Mouse (Mus musculus) G1E (cell line): Measurements from ENCODE around the gene Gif. TPM values are rescaled to one million over a fixed set of nuclear protein-coding genes. Genes with fewer than 3 reads are reported as not detected.

Source experiments
- ATAC-seq: 2 replicates; pipeline ENCODE4 v1.8.0; 2016; ENCODE audit warnings: mild to moderate bottlenecking; ENCODE audit not compliant: insufficient number of reproducible peaks, poor library complexity, low FRiP score, severe bottlenecking; ENCODE audit errors: extremely low read depth
- DNase-seq: peaks from one replicate; pipeline ENCODE4 v3.0.0; 2012; ENCODE audit warnings: low spot score
- H3K27me3 ChIP-seq: 2 replicates; pipeline ENCODE4 v1.6.1; 2012; ENCODE audit warnings: mild to moderate bottlenecking, low read length, inconsistent platforms; ENCODE audit not compliant: insufficient read depth
- H3K36me3 ChIP-seq: replicated peaks from 2 replicates; pipeline ENCODE3; 2012; ENCODE audit warnings: mild to moderate bottlenecking, inconsistent platforms
- H3K4me1 ChIP-seq: 2 replicates; pipeline ENCODE4 v1.6.1; 2012; ENCODE audit warnings: low read depth, low read length, inconsistent platforms, mixed read lengths; ENCODE audit not compliant: insufficient read depth
- H3K4me3 ChIP-seq: 2 replicates; pipeline ENCODE4 v1.5.1; 2012; ENCODE audit warnings: low read depth, mild to moderate bottlenecking, inconsistent platforms, low read length, moderate library complexity, mixed read lengths
- H3K9me3 ChIP-seq: replicated peaks from 2 replicates; pipeline ENCODE4 v1.6.1; 2012; ENCODE audit warnings: inconsistent platforms
- CTCF ChIP-seq: IDR thresholded peaks from 2 replicates; pipeline ENCODE4 v1.5.1; 2012; ENCODE audit warnings: low read depth, low read length, inconsistent platforms, mixed read lengths
- GATA1 ChIP-seq: IDR thresholded peaks from 2 replicates; pipeline ENCODE4 v1.6.1; 2012; ENCODE audit warnings: borderline replicate concordance, low read length, inconsistent platforms, mixed read lengths
- GATA2 ChIP-seq: IDR thresholded peaks from 2 replicates; pipeline ENCODE4 v1.6.1; 2012; ENCODE audit warnings: low read depth, low read length, inconsistent platforms, borderline replicate concordance
- POLR2AphosphoS5 ChIP-seq: IDR thresholded peaks from 2 replicates; pipeline ENCODE4 v1.6.1; 2012; ENCODE audit warnings: low read depth, low read length, inconsistent platforms; ENCODE audit not compliant: insufficient replicate concordance
- TAL1 ChIP-seq: conservative IDR thresholded peaks from 2 replicates; pipeline ENCODE4 v1.6.1; 2012; ENCODE audit warnings: low read depth, low read length, inconsistent platforms, mixed read lengths
- polyA plus RNA-seq: library from polyadenylated mRNA; stranded (reverse); fragments of >175 nt; gene quantifications from 2 replicates; pipeline ENCODE4 v1.2.3, GENCODE M21; 2012
- total RNA-seq, 2 experiments: library from RNA; stranded (forward) in 1 of 2; stranded (reverse) in 1 of 2; fragments of 200-1000 nt in 1 of 2; fragments of >200 nt in 1 of 2; fragmentation: Nextera tagmentation in 1 of 2; gene quantifications; 2 replicates each; pipeline ENCODE4 v1.2.3; 2014 to 2017

Gif gene
- total and polyA plus RNA-seq, 3 experiments = not detected

GRCm38 (mm10) chr19:11788876-11789275 lies 41.5 kb downstream of the Gif start:
- H3K36me3 ChIP-seq = no peaks in the 10 kb centered on the region
- H3K4me3 ChIP-seq = no peak overlapping the region
- no peaks in the 10 kb centered on the region for H3K9me3 ChIP-seq
- DNase-seq (no peak), ATAC-seq (no peak)
- TF ChIP-seq TAL1 (no peak), CTCF (no peak), POLR2AphosphoS5 (no peak), GATA1 (no peak), GATA2 (no peak)
- H3K27me3 ChIP-seq = peaks cover 22% of the 10 kb centered on the region
- 0 out of 2 replicates have a peak, but pooled peaks cover 4% of the 10 kb centered on the region for H3K4me1 ChIP-seq

GRCm38 (mm10) chr19:11791825-11792224 lies 44.5 kb downstream of the Gif start:
- TF ChIP-seq TAL1 = no peak
- no peak for TF ChIP-seq CTCF
- TF ChIP-seq GATA2 = no peak
- TF ChIP-seq POLR2AphosphoS5 = no peak
- no peak for TF ChIP-seq GATA1
- Histone ChIP-seq H3K27me3 (peaks cover 13% of the 10 kb centered on the region), H3K36me3 (no peaks in the 10 kb centered on the region), H3K4me1 (0 out of 2 replicates have a peak, but pooled peaks cover 4% of the 10 kb centered on the region), H3K9me3 (no peaks in the 10 kb centered on the region), H3K4me3 (no peak overlapping the region)
- ATAC-seq = no peak
- DNase-seq = no peak

GRCm38 (mm10) chr19:11793741-11794359 lies 46.5 kb downstream of the Gif start:
- DNase-seq (no peak), ATAC-seq (no peak)

GRCm38 (mm10) chr19:11794447-11794846 lies 47.1 kb downstream of the Gif start:
- no peaks in the 10 kb centered on the region for H3K36me3 ChIP-seq
- no peak for ATAC-seq
- 0 out of 2 replicates have a peak, but pooled peaks cover 4% of the 10 kb centered on the region for H3K4me1 ChIP-seq
- H3K27me3 ChIP-seq = peaks cover 14% of the 10 kb centered on the region
- no peaks in the 10 kb centered on the region for H3K9me3 ChIP-seq
- no peak overlapping the region for H3K4me3 ChIP-seq
- no peak for DNase-seq
- no peak for TF ChIP-seq POLR2AphosphoS5
- no peak for TF ChIP-seq CTCF
- TF ChIP-seq TAL1 = no peak
- TF ChIP-seq GATA2 = no peak
- TF ChIP-seq GATA1 = no peak

More at GRCm38 (mm10) chr19:11793741-11794359, 46.5 kb downstream of the Gif start:
- H3K4me3 ChIP-seq = no peak overlapping the region
- no peak for TF ChIP-seq TAL1
- TF ChIP-seq CTCF = no peak
- no peak for TF ChIP-seq GATA2
- no peak for TF ChIP-seq GATA1
- TF ChIP-seq POLR2AphosphoS5 = no peak
- no peaks in the 10 kb centered on the region for H3K9me3 ChIP-seq
- no peaks in the 10 kb centered on the region for H3K36me3 ChIP-seq
- H3K4me1 ChIP-seq = 0 out of 2 replicates have a peak, but pooled peaks cover 4% of the 10 kb centered on the region
- peaks cover 14% of the 10 kb centered on the region for H3K27me3 ChIP-seq

- ATAC-seq (no peak), DNase-seq (no peak)
Observed at GRCm38 (mm10) chr19:11800531-11801315, 53.4 kb downstream of the Gif start.

GRCm38 (mm10) chr19:11804423-11804822 lies 57.1 kb downstream of the Gif start:
- H3K27me3 ChIP-seq = peaks cover 10% of the 10 kb centered on the region
- peaks cover 4% of the 10 kb centered on the region; the same call in 1 of the 2 replicates for H3K4me1 ChIP-seq
- H3K36me3 ChIP-seq = no peaks in the 10 kb centered on the region
- H3K4me3 ChIP-seq = no peak overlapping the region
- peaks cover 3% of the 10 kb centered on the region for H3K9me3 ChIP-seq
- DNase-seq (no peak), ATAC-seq (no peak)
- TF ChIP-seq TAL1 (no peak), CTCF (no peak), POLR2AphosphoS5 (no peak), GATA2 (no peak), GATA1 (no peak)

More at GRCm38 (mm10) chr19:11800531-11801315, 53.4 kb downstream of the Gif start:
- Histone ChIP-seq H3K4me1 (no peaks in the 10 kb centered on the region), H3K27me3 (0 out of 2 replicates have a peak, but pooled peaks cover 2% of the 10 kb centered on the region), H3K4me3 (no peak overlapping the region), H3K9me3 (peaks cover 3% of the 10 kb centered on the region), H3K36me3 (no peaks in the 10 kb centered on the region)
- TF ChIP-seq GATA1 (no peak), GATA2 (no peak), CTCF (no peak), TAL1 (no peak), POLR2AphosphoS5 (no peak)
